Mouse (Mus musculus): ENCODE measurements at regions not wholly inside any gene's neighbourhood (a gene's known extent, or its start where the extent isn't known, plus 50 kb on each side); places are given as distances from the start of the nearest gene placed in this dataset.

DNA sequence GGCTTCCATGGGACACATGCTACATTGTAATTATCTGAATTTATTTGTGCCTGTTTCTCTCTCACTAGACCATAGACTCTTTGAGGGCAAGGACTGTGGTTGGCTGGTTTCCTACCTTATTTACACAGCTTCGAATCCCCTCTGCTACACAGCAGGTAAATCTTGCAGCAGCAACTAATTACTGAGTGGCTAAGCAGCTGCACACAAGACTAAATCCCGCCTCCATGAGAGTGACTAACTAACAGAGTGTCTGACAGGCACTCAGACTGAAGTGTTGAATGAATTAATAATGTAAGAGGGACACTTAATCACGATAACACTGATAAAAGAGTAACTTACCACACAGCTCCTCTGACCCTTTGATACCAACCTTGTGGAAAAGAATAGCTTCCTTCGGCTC, 111.9 kb upstream of the Lrig1 start:
- no peak for TF ChIP-seq POLR2A (IDR thresholded peaks at IDR 0.05; ENCODE audit: borderline replicate concordance, insufficient read depth, low read length)
- no peak for TF ChIP-seq CTCF (IDR thresholded peaks at IDR 0.05; ENCODE audit: borderline replicate concordance, insufficient read depth, low read depth, low read length)

Measured in cerebellum, adult 2 months (tissue).